Mouse (Mus musculus) forebrain, embryonic 14.5 days (tissue): ENCODE results near the gene Il23a. TPM values are rescaled to one million over a fixed set of nuclear protein-coding genes. Genes with fewer than 3 reads are reported as not detected.
A peak's percentile ranks its signal among the peaks of the same experiment; 100 is the strongest.

Source experiments
- ATAC-seq: fragments of 200-750 bp; cut with Nextera tagmentation; 2 replicates; pipeline ENCODE4 v1.8.0; 2017; ENCODE audit warnings: mild to moderate bottlenecking, moderate library complexity
- DNase-seq: peaks from one replicate; pipeline ENCODE4 v3.0.0-alpha.2; 2015; ENCODE audit warnings: low spot score
- H3K27ac ChIP-seq: fragments of 300-500 bp; sonication (generic); 2 replicates; pipeline ENCODE4 v1.5.1; 2014; ENCODE audit warnings: low read depth, mild to moderate bottlenecking, control low read depth, low read length, moderate library complexity
- H3K27me3 ChIP-seq: fragments of 300-500 bp; sonication (generic); replicated peaks from 2 replicates; pipeline ENCODE4 v1.6.1; 2014; ENCODE audit warnings: low read length, control low read depth, mixed read lengths; ENCODE audit not compliant: control insufficient read depth, insufficient read depth
- H3K36me3 ChIP-seq: fragments of 300-500 bp; sonication (generic); 2 replicates; pipeline ENCODE4 v1.6.1; 2014; ENCODE audit warnings: low read length, control low read depth; ENCODE audit not compliant: control insufficient read depth, insufficient read depth
- H3K4me1 ChIP-seq: fragments of 300-500 bp; sonication (generic); 2 replicates; pipeline ENCODE4 v1.6.1; 2014; ENCODE audit warnings: antibody characterized with exemption, low read length, control low read depth; ENCODE audit not compliant: control insufficient read depth, insufficient read depth
- H3K4me2 ChIP-seq: fragments of 300-500 bp; sonication (generic); 2 replicates; pipeline ENCODE4 v1.6.1; 2014; ENCODE audit warnings: mild to moderate bottlenecking, control low read depth, low read length
- H3K4me3 ChIP-seq: fragments of 300-500 bp; sonication (generic); 2 replicates; pipeline ENCODE4 v1.5.1; 2014; ENCODE audit warnings: low read depth, low read length, control low read depth
- H3K9ac ChIP-seq: fragments of 300-500 bp; sonication (generic); 2 replicates; pipeline ENCODE4 v1.6.1; 2014; ENCODE audit warnings: mild to moderate bottlenecking, low read length, control low read depth, moderate library complexity
- H3K9me3 ChIP-seq: fragments of 300-500 bp; sonication (generic); replicated peaks from 2 replicates; pipeline ENCODE4 v1.6.1; 2016; ENCODE audit warnings: low read length, control low read depth, mixed read lengths; ENCODE audit not compliant: control insufficient read depth
- WGBS: fragments of 180-500 bp; shearing (Covaris S2); extraction: QIAGEN DNeasy Blood & Tissue Kit; methylation state at CpG from one replicate; pipeline ENCODE4 v1.1.7; 2014; 5-methylcytosine and 5-hydroxymethylcytosine counted together
- polyA plus RNA-seq: library from polyadenylated mRNA; unstranded; fragments of >200 nt; fragmentation: Nextera tagmentation; extraction: Ambion mirVana; gene quantifications from 2 replicates; pipeline ENCODE4 v1.2.1, GENCODE M21; 2014

The Il23a gene
- not detected in 2 replicates for polyA plus RNA-seq

GRCm38 (mm10) chr10:128298702-128299171 lies at the start of gene Il23a:
Gene Il23a, minus strand, starts transcription at chr10:128298752.
- Histone ChIP-seq H3K27ac (no peak within 1 kb of the TSS), H3K36me3 (no peaks in the 10 kb centered on the region), H3K4me2 (no peak within 1 kb of the TSS), H3K4me1 (peaks cover 10% of the 10 kb centered on the region), H3K4me3 (no peak within 1 kb of the TSS), H3K9me3 (no peaks in the 10 kb centered on the region), H3K9ac (no peak within 1 kb of the TSS), H3K27me3 (no peaks in the 10 kb centered on the region)
- ATAC-seq (no peak), DNase-seq (no peak)
- WGBS = 85% methylated on average over 11 of the region's 11 CpGs

- 93% methylated on average over 8 of the region's 8 CpGs for WGBS
- no peak overlapping the region for H3K27ac ChIP-seq
- peaks cover 3% of the 10 kb centered on the region; the same call in 1 of the 2 replicates for H3K4me1 ChIP-seq
- H3K4me3 ChIP-seq = no peak overlapping the region
- ATAC-seq (no peak), DNase-seq (no peak)
- no peak overlapping the region for H3K4me2 ChIP-seq
- H3K27me3 ChIP-seq = no peaks in the 10 kb centered on the region
- no peak overlapping the region for H3K9ac ChIP-seq
- H3K9me3 ChIP-seq = no peaks in the 10 kb centered on the region
- H3K36me3 ChIP-seq = peaks cover 34% of the 10 kb centered on the region
These were observed 49.0 kb upstream of the Il23a start for GRCm38 (mm10) chr10:128347541-128347940.

GRCm38 (mm10) chr10:128344568-128345275 lies 46.2 kb upstream of the Il23a start:
- peak; percentile 54 for ATAC-seq

GRCm38 (mm10) chr10:128343436-128343835 lies 44.9 kb upstream of the Il23a start:
- H3K27ac ChIP-seq = no peak overlapping the region
- peaks cover 5% of the 10 kb centered on the region for H3K36me3 ChIP-seq
- no peak for ATAC-seq
- peaks cover 7% of the 10 kb centered on the region for H3K4me1 ChIP-seq
- H3K4me2 ChIP-seq = no peak overlapping the region
- no peaks in the 10 kb centered on the region for H3K9me3 ChIP-seq
- 90% methylated on average over 1 of the region's 1 CpGs for WGBS
- H3K9ac ChIP-seq = no peak overlapping the region
- no peak overlapping the region for H3K4me3 ChIP-seq
- DNase-seq = no peak
- H3K27me3 ChIP-seq = no peaks in the 10 kb centered on the region

More at GRCm38 (mm10) chr10:128344568-128345275, 46.2 kb upstream of the Il23a start:
- Histone ChIP-seq H3K4me1 (peaks cover 3% of the 10 kb centered on the region; the same call in 1 of the 2 replicates), H3K27me3 (no peaks in the 10 kb centered on the region), H3K4me3 (no peak overlapping the region), H3K36me3 (peaks cover 9% of the 10 kb centered on the region), H3K9ac (no peak overlapping the region), H3K9me3 (no peaks in the 10 kb centered on the region), H3K27ac (peak overlapping the region; percentile 48; the same call in 1 of the 2 replicates), H3K4me2 (no peak overlapping the region)
- 48% methylated on average over 7 of the region's 7 CpGs for WGBS
- peak; percentile 78 for DNase-seq

- Histone ChIP-seq H3K4me2 (no peak overlapping the region), H3K27me3 (no peaks in the 10 kb centered on the region), H3K36me3 (peaks cover 5% of the 10 kb centered on the region), H3K4me1 (peaks cover 13% of the 10 kb centered on the region), H3K27ac (no peak overlapping the region), H3K9ac (no peak overlapping the region), H3K9me3 (no peaks in the 10 kb centered on the region), H3K4me3 (no peak overlapping the region)
- DNase-seq (no peak), ATAC-seq (no peak)
- WGBS = 81% methylated on average over 2 of the region's 2 CpGs
These were observed 41.7 kb upstream of the Il23a start for GRCm38 (mm10) chr10:128340257-128340656.

- 84% methylated on average over 2 of the region's 2 CpGs for WGBS
- no peak for DNase-seq
- H3K9ac ChIP-seq = no peak overlapping the region
These were observed 40.4 kb upstream of the Il23a start for GRCm38 (mm10) chr10:128338948-128339347.

GRCm38 (mm10) chr10:128338415-128338814 lies 39.9 kb upstream of the Il23a start:
- Histone ChIP-seq H3K27ac (no peak overlapping the region; the same call in 1 of the 2 replicates), H3K27me3 (no peaks in the 10 kb centered on the region), H3K4me2 (peak overlapping the region; percentile 84), H3K4me1 (peaks cover 10% of the 10 kb centered on the region), H3K9ac (peak overlapping the region; percentile 91), H3K4me3 (peak overlapping the region; percentile 61), H3K9me3 (no peaks in the 10 kb centered on the region), H3K36me3 (peaks cover 5% of the 10 kb centered on the region)
- DNase-seq = no peak
- no peak for ATAC-seq
- 27% methylated on average over 5 of the region's 5 CpGs for whole genome bisulfite sequencing

More at GRCm38 (mm10) chr10:128338948-128339347, 40.4 kb upstream of the Il23a start:
- Histone ChIP-seq H3K4me3 (no peak overlapping the region), H3K4me2 (peak overlapping the region; percentile 84), H3K4me1 (peaks cover 10% of the 10 kb centered on the region), H3K27me3 (no peaks in the 10 kb centered on the region), H3K36me3 (peaks cover 5% of the 10 kb centered on the region), H3K9me3 (no peaks in the 10 kb centered on the region), H3K27ac (no peak overlapping the region)
- ATAC-seq = no peak

- ATAC-seq (peak; percentile 98), DNase-seq (peak; percentile 99)
- peak within 1 kb of the TSS; percentile 84 for H3K4me2 ChIP-seq
- peaks cover 5% of the 10 kb centered on the region for H3K36me3 ChIP-seq
- no peaks in the 10 kb centered on the region for H3K27me3 ChIP-seq
- peak within 1 kb of the TSS; percentile 84 for H3K27ac ChIP-seq
- H3K9ac ChIP-seq = peak within 1 kb of the TSS; percentile 91
- under 1% methylated on average over 60 of the region's 61 CpGs for WGBS
- no peaks in the 10 kb centered on the region for H3K9me3 ChIP-seq
- peak within 1 kb of the TSS; percentile 61 for H3K4me3 ChIP-seq
- peaks cover 10% of the 10 kb centered on the region for H3K4me1 ChIP-seq
These were observed 39.0 kb upstream of the Il23a start, which contains the start of gene Cs for GRCm38 (mm10) chr10:128337306-128338181. Gene Cs, plus strand, starts transcription at chr10:128337734.
